Mouse (Mus musculus) CH12.LX (cell line): Measurements from ENCODE around the gene Krtap27-1.

Experiments
- CTCF ChIP-seq, 2 experiments: IDR thresholded peaks in 1 of 2; conservative IDR thresholded peaks in 1 of 2; 2 replicates each; pipeline ENCODE4 v1.5.1; 2011 to 2012; ENCODE audit warnings: low read depth in 2 of 2, low read length in 2 of 2, improper control_type of control experiment in 1 of 2, inconsistent platforms in 1 of 2, mild to moderate bottlenecking in 1 of 2, moderate library complexity in 1 of 2
- EP300 ChIP-seq: IDR thresholded peaks from 2 replicates; pipeline ENCODE4 v1.6.1; 2011; ENCODE audit warnings: low read length, improper control_type of control experiment
- ETS1 ChIP-seq: conservative IDR thresholded peaks from 2 replicates; pipeline ENCODE4 v1.6.1; 2012; ENCODE audit warnings: low read depth, mild to moderate bottlenecking, inconsistent platforms, low read length, improper control_type of control experiment, moderate library complexity
- JUND ChIP-seq: conservative IDR thresholded peaks from 2 replicates; pipeline ENCODE4 v1.6.1; 2011; ENCODE audit warnings: low read depth, low read length, improper control_type of control experiment
- MAFK ChIP-seq: IDR thresholded peaks from 2 replicates; pipeline ENCODE4 v1.6.1; 2011; ENCODE audit warnings: low read length, improper control_type of control experiment; ENCODE audit not compliant: insufficient replicate concordance
- MAX ChIP-seq: IDR thresholded peaks from 2 replicates; pipeline ENCODE4 v1.6.1; 2011; ENCODE audit warnings: low read length, improper control_type of control experiment
- MAZ ChIP-seq: IDR thresholded peaks from 2 replicates; pipeline ENCODE4 v1.6.1; 2012; ENCODE audit warnings: low read depth, mild to moderate bottlenecking, inconsistent platforms, low read length, improper control_type of control experiment, moderate library complexity
- MYC ChIP-seq: IDR thresholded peaks from 2 replicates; pipeline ENCODE4 v1.6.1; 2011; ENCODE audit warnings: low read depth, mild to moderate bottlenecking, improper control_type of control experiment, low read length
- POLR2A ChIP-seq: IDR thresholded peaks from 2 replicates; pipeline ENCODE4 v1.6.1; 2011; ENCODE audit warnings: low read depth, mild to moderate bottlenecking, improper control_type of control experiment, low read length
- SIN3A ChIP-seq: IDR thresholded peaks from 2 replicates; pipeline ENCODE4 v1.6.1; 2012; ENCODE audit warnings: low read length, improper control_type of control experiment, inconsistent platforms
- USF1 ChIP-seq: IDR thresholded peaks from 2 replicates; pipeline ENCODE4 v1.6.1; 2014; ENCODE audit warnings: low read depth, mild to moderate bottlenecking, inconsistent platforms, low read length, improper control_type of control experiment
- USF2 ChIP-seq: conservative IDR thresholded peaks from 2 replicates; pipeline ENCODE4 v1.6.1; 2011; ENCODE audit warnings: low read depth, low read length, improper control_type of control experiment
- ZMIZ1 ChIP-seq: IDR thresholded peaks from 2 replicates; pipeline ENCODE4 v1.6.1; 2012; ENCODE audit warnings: low read depth, mild to moderate bottlenecking, inconsistent platforms, low read length, improper control_type of control experiment
- ZNF384 ChIP-seq: IDR thresholded peaks from 2 replicates; pipeline ENCODE4 v1.6.1; 2012; ENCODE audit warnings: low read depth, low read length, improper control_type of control experiment, inconsistent platforms

DNA sequence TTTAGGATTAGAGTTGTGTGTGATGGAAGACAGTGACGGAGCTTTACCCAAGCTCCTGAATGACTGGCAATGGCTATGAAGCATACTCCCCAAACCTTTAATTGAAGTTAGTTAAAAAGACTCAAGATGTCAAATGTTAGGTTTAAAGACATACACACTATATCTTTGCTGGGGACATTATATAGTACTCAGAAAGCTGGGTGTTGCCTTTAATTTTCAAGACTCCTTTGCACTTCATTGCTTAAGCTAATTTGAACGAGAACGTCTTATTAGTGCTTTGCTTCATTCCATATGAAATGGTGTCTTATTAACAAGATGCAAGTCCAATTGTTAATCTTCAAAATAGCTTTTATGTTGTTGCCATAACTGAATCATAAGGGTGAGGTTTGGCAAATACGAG, at the start of gene Krtap27-1:
- TF ChIP-seq POLR2A, result no peak
- no peak for TF ChIP-seq ETS1
- no peak for TF ChIP-seq ZNF384
- no peak for TF ChIP-seq SIN3A
- TF ChIP-seq CTCF (conservative IDR thresholded peaks at IDR 0.05 in 1 of 2, IDR thresholded peaks at IDR 0.05 in 1 of 2; ENCODE audit: low read depth in 2 of 2, low read length in 2 of 2), result no peak
- no peak for TF ChIP-seq MAZ
- TF ChIP-seq ZMIZ1, result no peak
- TF ChIP-seq MAX, result no peak
- TF ChIP-seq JUND, result no peak
- TF ChIP-seq MYC, result no peak
- TF ChIP-seq USF1, result no peak
- TF ChIP-seq USF2, result no peak
- no peak for TF ChIP-seq MAFK
- no peak for TF ChIP-seq EP300
